Mouse (Mus musculus): ENCODE results near the gene Gm4779. TPM values are rescaled to one million over a fixed set of nuclear protein-coding genes. Genes with fewer than 3 reads are reported as not detected.

The Gm4779 gene
- total RNA-seq (2023): not detected

GRCm38 (mm10) chrX:101794342-101794741, at the start of gene Gm4779, which contains the start of gene 8030474K03Rik:
TSS of gene Gm4779 (minus strand) at chrX:101794423.
TSS of gene 8030474K03Rik (plus strand) at chrX:101794656.

Other genes starting within 250 kb of the Gm4779 start
- 209 TPM for gene Ogt, start 154.4 kb downstream of the Gm4779 start, total RNA-seq (2023)
- 2.1 TPM for gene Cxcr3, start 60.2 kb downstream of the Gm4779 start, total RNA-seq (2023)
- not detected for gene 8030474K03Rik, start 233 bp upstream of the Gm4779 start, total RNA-seq (2023)
- gene Nhsl2, start 55.0 kb upstream of the Gm4779 start, total RNA-seq (2023): 2.2 TPM

All from CD4-positive naive resting alpha-beta T cell, adult 76 days (primary cell).